Mouse (Mus musculus): Measurements from ENCODE around the gene Sstr4. TPM values are rescaled to one million over a fixed set of nuclear protein-coding genes. Genes with fewer than 3 reads are reported as not detected.

Gene Sstr4
- total and polyA plus RNA-seq, 3 experiments = not detected

DNA sequence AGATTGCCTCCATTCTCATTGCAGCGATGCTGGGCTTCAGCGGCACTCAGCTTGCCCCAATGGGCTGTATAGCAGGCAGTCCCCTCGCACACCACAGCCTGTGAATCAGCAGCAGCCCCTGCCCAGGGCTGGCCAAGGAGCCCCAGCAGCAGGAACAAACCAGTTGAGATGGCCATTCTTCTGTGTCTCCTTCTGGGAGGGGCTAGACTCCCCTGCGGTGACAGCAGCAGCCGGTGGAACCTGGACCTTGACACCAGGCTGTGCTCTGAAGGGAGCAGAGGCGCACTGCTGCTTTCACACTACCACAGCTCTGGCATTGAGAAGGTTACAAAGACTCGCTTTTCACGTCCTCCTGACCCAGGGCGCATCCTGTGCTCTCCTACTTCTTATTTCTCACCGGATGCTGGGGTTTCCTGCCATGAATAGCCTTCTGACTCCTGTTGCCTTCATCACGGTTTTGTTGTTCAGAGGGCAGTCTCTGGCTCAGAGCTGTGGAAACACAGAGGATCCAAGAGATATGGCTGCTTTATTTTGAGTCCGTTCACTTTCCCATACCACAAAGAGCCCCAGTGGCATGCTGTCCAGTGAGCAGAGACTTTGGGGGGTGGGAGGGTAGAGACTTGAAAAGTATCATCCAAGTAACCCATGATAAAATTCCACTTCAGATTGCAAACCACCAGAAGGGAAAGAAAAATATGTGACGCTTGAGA is 48.3 kb downstream of the Sstr4 start, which contains the start of gene Cd93:
Gene Cd93 (minus strand): TSS at position 315 of the 710 bp plus-strand sequence.
- TF ChIP-seq MAX (IDR thresholded peaks at IDR 0.05; ENCODE audit: low read length) (no peak), MYC (IDR thresholded peaks at IDR 0.05; ENCODE audit: low read depth, low read length) (no peak), CHD2 (IDR thresholded peaks at IDR 0.05; ENCODE audit: low read length) (no peak), POLR2AphosphoS2 (IDR thresholded peaks at IDR 0.05; ENCODE audit: low read length) (no peak), EP300 (IDR thresholded peaks at IDR 0.05; ENCODE audit: low read depth in 1 of 2, low read length in 2 of 2) (no peak), ZKSCAN1 (IDR thresholded peaks at IDR 0.05; ENCODE audit: low read depth, low read length) (no peak), JUND (IDR thresholded peaks at IDR 0.05; ENCODE audit: low read depth, low read length) (no peak), ELF1 (IDR thresholded peaks at IDR 0.05; ENCODE audit: low read depth, low read length) (no peak), POLR2A (IDR thresholded peaks at IDR 0.05; ENCODE audit: control insufficient read depth in 1 of 2, insufficient read depth in 1 of 2, low read depth in 1 of 2, low read length in 2 of 2, poor library complexity in 1 of 2) (no peak), CHD1 (IDR thresholded peaks at IDR 0.05; ENCODE audit: low read depth, low read length) (no peak), MAFK (IDR thresholded peaks at IDR 0.05; ENCODE audit: borderline replicate concordance, low read depth, low read length) (no peak), MXI1 (IDR thresholded peaks at IDR 0.05; ENCODE audit: low read depth, low read length) (no peak), HCFC1 (IDR thresholded peaks at IDR 0.05; ENCODE audit: low read depth, low read length) (no peak), SIN3A (IDR thresholded peaks at IDR 0.05; ENCODE audit: low read length) (no peak), BHLHE40 (IDR thresholded peaks at IDR 0.05; ENCODE audit: borderline replicate concordance, low read depth, low read length) (no peak), TBP (IDR thresholded peaks at IDR 0.05; ENCODE audit: low read depth, low read length) (no peak), ETS1 (IDR thresholded peaks at IDR 0.05; ENCODE audit: low read depth, low read length) (no peak), MEF2A (IDR thresholded peaks at IDR 0.05; ENCODE audit: extremely low read depth, insufficient replicate concordance, low read depth, low read length, poor library complexity, severe bottlenecking) (no peak), SMC3 (IDR thresholded peaks at IDR 0.05; ENCODE audit: low read depth, low read length) (no peak)

DNA sequence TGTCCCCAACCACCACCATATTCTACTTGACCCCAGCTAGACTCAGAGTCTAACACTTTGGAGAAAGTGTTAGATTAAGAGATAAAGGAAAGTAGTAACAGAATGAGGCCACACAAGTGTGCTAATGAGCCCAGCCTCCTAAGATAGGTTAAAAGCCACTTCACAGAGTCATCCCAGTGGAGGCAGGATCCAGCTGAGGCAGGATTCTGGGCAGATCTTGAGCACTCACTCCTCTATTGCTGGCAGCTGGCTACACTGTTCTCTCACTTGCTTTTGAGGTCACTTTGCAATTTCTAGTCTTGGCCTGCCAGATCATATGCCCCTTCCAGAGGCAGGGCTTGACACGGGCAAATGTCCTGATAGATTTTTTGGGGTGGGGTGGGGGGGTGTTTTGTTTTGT is 49.3 kb downstream of the Sstr4 start:
- no peak overlapping the region for H3K4me3 ChIP-seq (ENCODE audit: control insufficient read depth in 1 of 2, insufficient read depth in 1 of 2, low read depth in 2 of 2, low read length in 2 of 2)
- no peaks in the 10 kb centered on the region for H3K4me1 ChIP-seq (ENCODE audit: control insufficient read depth in 1 of 2, insufficient read depth in 2 of 2, low read length in 2 of 2)
- no peak overlapping the region for H3K27ac ChIP-seq (ENCODE audit: control insufficient read depth, low read depth, low read length)
- no peaks in the 10 kb centered on the region for H3K9me3 ChIP-seq (replicated peaks; ENCODE audit: insufficient read depth, low read length)
- no peaks in the 10 kb centered on the region for H3K27me3 ChIP-seq (ENCODE audit: control insufficient read depth in 1 of 2, insufficient read depth in 2 of 2, low read length in 2 of 2)
- TF ChIP-seq USF2 (IDR thresholded peaks at IDR 0.05; ENCODE audit: borderline replicate concordance in 1 of 2, insufficient read depth in 1 of 2, low read depth in 1 of 2, low read length in 2 of 2) (no peak), ELF1 (IDR thresholded peaks at IDR 0.05; ENCODE audit: low read depth, low read length) (no peak), TBP (IDR thresholded peaks at IDR 0.05; ENCODE audit: low read depth, low read length) (no peak), ZMIZ1 (IDR thresholded peaks at IDR 0.05; ENCODE audit: low read depth, low read length) (no peak), CTCF (IDR thresholded peaks at IDR 0.05 in 2 of 3, conservative IDR thresholded peaks at IDR 0.05 in 1 of 3; ENCODE audit: control insufficient read depth in 1 of 3, insufficient read depth in 1 of 3, low read depth in 2 of 3, low read length in 3 of 3, poor library complexity in 1 of 3, severe bottlenecking in 1 of 3) (no peak), MYC (IDR thresholded peaks at IDR 0.05; ENCODE audit: low read depth, low read length) (no peak), TAL1 (IDR thresholded peaks at IDR 0.05; ENCODE audit: low read length) (no peak), MAX (IDR thresholded peaks at IDR 0.05; ENCODE audit: low read length) (no peak), ZC3H11A (IDR thresholded peaks at IDR 0.05; ENCODE audit: low read depth, low read length) (no peak), CHD2 (IDR thresholded peaks at IDR 0.05; ENCODE audit: low read length) (no peak), POLR2AphosphoS2 (IDR thresholded peaks at IDR 0.05; ENCODE audit: low read length) (no peak), RCOR1 (IDR thresholded peaks at IDR 0.05; ENCODE audit: low read depth, low read length) (no peak), ETS1 (IDR thresholded peaks at IDR 0.05; ENCODE audit: low read depth, low read length) (no peak), POLR2AphosphoS5 (IDR thresholded peaks at IDR 0.05; ENCODE audit: borderline replicate concordance, low read depth, low read length) (no peak), JUND (IDR thresholded peaks at IDR 0.05; ENCODE audit: low read depth, low read length) (no peak), GABPA (IDR thresholded peaks at IDR 0.05; ENCODE audit: low read depth, low read length) (no peak), MXI1 (IDR thresholded peaks at IDR 0.05; ENCODE audit: low read depth, low read length) (no peak)
- no peaks in the 10 kb centered on the region for H3K79me2 ChIP-seq (ENCODE audit: control insufficient read depth, insufficient read depth, low read length, poor library complexity)
- no peak overlapping the region for H3K9ac ChIP-seq (ENCODE audit: control insufficient read depth, low read depth, low read length, poor library complexity, severe bottlenecking)
- DNase-seq (ENCODE audit: low read depth, low spot score) = no peak
- no peaks in the 10 kb centered on the region for H3K36me3 ChIP-seq (ENCODE audit: control insufficient read depth in 1 of 2, insufficient read depth in 2 of 2, low read length in 2 of 2)

More for the DNA sequence above, 48.3 kb downstream of the Sstr4 start, which contains the start of gene Cd93:
- Histone ChIP-seq H3K27me3 (ENCODE audit: control insufficient read depth in 1 of 2, insufficient read depth in 2 of 2, low read length in 2 of 2) (no peaks in the 10 kb centered on the region), H3K36me3 (ENCODE audit: control insufficient read depth in 1 of 2, insufficient read depth in 2 of 2, low read length in 2 of 2) (no peaks in the 10 kb centered on the region), H3K4me1 (ENCODE audit: control insufficient read depth in 1 of 2, insufficient read depth in 2 of 2, low read length in 2 of 2) (no peaks in the 10 kb centered on the region), H3K4me3 (ENCODE audit: control insufficient read depth in 1 of 2, insufficient read depth in 1 of 2, low read depth in 2 of 2, low read length in 2 of 2) (no peak within 1 kb of the TSS), H3K9me3 (replicated peaks; ENCODE audit: insufficient read depth, low read length) (no peaks in the 10 kb centered on the region), H3K27ac (ENCODE audit: control insufficient read depth, low read depth, low read length) (no peak within 1 kb of the TSS), H3K9ac (ENCODE audit: control insufficient read depth, low read depth, low read length, poor library complexity, severe bottlenecking) (no peak within 1 kb of the TSS), H3K79me2 (ENCODE audit: control insufficient read depth, insufficient read depth, low read length, poor library complexity) (no peaks in the 10 kb centered on the region)
- DNase-seq (ENCODE audit: low read depth, low spot score) = no peak

All from MEL (cell line).